Mouse (Mus musculus): ENCODE data around the gene Clasrp.

DNA sequence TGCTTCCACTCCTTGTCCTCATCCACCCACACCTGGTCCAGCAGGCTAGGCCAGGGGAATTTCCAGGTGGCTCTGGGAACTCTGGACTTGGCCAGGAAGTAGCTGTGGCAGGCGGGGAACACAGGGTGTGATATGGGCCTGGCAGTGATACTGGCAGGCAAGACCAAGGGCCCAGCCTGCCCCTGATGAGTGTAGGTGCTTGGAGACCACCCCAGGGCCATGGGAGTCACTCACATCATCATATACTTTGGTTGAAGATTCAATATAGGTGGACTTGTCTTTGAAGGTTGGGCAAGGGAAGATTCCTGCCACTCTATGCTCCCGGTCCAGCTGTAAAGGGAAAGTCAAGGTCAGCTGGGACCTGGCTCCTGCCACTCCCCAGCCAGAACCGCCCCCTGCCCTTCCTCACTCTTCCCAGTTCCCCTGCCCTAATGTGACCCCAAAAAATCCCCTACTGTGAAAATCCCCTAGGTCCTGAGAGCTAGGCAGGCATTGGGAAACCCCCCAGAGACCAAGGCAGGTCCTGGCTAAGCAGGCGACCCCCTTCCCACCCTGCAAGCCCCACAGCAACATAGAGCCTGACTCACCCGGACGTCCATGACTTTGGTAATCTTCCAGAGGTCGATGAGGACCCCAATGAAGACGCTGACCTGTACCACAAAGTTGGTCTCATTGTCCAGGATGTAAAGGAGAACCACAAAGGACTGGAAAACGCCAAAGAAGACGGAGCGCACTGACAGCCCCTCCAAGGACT, 31.0 kb upstream of the Clasrp start:
- TF ChIP-seq CTCF (conservative IDR thresholded peaks at IDR 0.05; ENCODE audit: insufficient read depth, insufficient read length, low read depth, low read length) (no peak), POLR2A (IDR thresholded peaks at IDR 0.05; ENCODE audit: low read depth, low read length) (no peak)
